Mouse (Mus musculus): ENCODE measurements around the gene Arsg.

Arsg gene

DNA sequence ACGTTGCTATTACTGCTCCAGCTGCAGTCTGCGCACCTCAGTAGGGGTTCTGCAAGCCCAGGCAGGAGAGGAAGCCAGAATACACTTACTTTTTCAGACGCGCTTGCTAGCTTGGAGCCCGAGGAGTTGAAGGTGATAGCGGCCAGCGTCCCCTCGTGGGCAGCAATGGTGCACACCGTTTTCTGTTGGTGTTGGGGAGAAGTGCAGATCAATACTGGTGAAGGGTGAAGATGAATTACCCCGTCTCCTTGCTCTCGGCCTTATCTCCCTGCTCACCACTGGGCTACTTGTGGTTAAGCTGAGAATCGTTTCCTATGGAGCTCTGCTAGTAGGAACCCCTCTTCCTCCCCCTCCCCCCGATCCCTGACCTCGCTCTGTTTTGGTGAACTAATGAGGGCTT, 110.8 kb downstream of the Arsg start:
- DNase-seq (ENCODE audit: low read depth, low spot score): no peak

DNA sequence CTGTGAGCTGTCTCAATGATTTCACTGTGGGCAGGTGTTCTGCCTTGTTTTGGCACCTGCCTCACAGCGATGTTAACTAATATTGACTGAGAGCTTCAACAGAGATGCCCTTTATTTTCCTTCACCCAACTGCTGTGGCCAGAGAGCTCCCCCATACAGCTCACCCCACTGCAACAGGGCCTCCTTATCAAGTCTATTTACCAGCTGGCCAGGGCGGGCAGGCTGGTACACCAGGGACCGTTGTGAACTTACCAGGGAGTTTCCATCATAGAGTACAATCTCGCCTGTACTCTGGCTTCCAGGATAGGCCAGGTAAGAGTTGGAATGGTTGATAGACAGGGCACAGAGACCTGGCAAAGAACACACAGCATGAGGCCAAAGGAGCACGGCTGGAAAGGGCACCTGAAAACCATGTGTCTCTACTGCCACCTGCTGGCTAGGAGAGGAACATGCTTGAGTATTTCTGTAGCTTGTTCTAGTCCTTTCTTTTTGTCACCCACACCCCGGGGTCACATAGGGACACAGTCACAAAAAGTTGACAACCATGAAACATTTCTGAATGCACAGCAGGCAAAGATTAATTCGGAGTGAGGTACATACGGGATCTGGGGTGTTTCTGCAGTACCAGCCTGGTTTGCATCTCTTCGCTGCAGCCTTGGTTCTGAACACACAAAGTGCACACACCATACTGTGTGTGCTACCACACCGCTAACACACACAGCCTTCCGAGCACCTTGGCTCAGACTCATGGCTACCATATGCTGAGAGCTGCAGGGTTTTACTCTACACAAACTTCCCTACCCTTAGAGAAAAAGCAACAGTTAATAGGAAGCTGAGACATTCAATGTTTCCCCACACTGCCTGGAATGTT, 111.9 kb downstream of the Arsg start:
- DNase-seq (ENCODE audit: low read depth, low spot score): peak; percentile 92

DNA sequence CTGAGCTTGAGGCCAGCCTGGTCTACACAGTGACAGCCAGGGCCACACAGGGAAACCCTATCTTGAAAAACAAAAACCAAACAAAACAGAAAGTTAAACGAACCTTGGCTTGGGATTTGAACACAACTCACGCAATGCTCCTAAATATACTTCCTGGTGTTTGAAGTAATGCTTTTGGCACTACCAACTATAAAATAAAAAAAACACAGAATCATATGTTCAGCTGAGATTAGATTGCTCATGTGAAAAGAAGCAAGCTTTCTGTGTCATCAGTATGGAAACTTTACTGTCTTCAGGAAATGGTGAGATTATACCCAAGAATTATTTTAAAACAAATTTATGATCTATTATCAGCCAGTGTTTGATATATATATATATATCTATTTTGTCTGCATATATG, 113.2 kb downstream of the Arsg start:
- no peak for DNase-seq (ENCODE audit: low read depth, low spot score)

DNA sequence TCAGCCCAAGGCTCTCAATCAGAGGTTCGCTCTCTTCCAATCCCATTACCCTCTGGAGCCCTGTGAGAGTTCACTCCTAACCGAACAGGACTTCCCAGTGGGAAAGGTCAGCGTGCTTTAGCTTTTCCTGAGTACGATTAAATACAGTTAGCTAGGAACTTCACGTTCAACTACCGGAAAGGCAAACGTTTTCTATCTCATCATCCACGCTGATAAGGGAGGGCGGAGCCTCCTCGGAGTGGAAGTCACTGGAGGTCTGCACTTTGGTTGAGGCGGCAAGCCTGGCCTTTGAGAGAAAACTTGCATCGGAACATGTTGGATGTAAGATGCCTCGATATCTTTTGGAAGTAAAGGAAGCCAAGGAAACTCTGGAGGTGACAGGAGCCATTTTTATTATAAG, 113.8 kb downstream of the Arsg start:
- no peak for DNase-seq (ENCODE audit: low read depth, low spot score)

DNA sequence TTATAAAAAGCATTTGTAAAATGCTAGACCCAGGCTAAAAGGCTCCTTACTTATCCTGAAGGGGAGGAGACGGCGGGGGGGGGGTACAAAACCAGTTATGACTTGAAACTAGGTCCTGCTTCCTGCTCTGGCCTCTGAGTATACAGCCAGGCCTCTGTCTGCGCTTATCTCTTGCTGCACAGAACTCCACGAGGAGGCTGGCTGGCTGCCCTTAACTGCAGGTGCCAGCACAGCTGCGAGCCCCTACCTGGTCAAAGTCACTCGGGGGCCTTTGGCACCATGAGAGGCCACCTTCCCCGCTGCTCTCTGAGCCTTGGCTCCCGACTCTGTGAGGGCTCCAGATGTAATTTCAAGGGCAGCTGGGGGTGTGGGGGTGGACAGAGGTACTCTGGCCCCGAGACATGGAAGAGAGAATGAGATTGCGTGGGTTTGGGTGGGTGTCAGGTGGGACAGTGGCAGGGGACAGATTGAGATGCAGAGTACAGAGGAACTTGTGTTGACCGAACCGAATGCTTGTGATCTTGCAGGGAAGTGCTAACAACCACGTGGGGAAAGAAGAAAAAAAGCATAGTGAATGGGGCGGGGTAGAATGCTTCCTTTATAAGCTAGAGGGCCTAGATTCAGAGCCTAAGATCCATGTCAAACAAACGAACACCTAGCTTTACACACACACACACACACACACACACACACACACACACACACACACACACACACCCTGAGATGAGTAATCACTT, 114.6 kb downstream of the Arsg start:
- DNase-seq (ENCODE audit: low read depth, low spot score): no peak

DNA sequence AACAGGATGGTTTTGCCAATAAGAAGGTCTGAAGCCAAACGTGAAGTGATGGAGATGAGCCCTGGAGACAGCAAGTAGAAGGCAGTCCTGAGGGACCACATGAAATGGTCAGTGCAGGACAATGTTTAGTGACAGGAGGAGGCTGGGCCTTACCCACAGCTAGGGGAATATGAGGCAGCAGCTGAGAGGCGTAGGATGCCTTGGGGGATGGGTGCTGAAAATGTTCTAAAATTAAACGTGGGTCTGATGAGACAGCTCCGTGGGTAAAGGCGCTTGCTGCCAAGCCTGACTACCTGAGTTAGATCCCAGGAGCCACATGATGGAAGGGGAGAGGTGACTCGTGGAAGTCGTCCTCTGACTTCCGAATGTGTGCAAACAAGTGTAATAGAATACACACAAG, 116.8 kb downstream of the Arsg start:
- peak; percentile 73 for DNase-seq (ENCODE audit: low read depth, low spot score)

DNA sequence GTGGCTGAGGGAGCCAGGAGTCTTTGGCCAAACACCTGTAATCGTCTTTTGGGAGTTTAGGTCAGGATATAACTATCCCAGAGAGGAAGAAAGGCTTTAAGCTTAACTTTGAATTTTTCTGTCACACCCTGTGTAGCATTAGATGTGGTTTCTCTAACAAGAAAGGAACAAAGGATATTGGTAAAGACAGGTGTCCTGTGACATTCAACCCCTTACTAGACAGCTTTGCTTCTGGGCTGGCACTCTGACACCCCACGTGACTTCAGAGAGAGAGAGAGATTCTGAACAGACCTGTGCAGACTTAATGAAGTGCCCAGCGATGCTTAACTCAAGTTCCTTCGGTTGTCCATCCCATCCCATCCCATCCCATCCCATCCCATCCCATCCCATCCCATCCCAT, 118.3 kb downstream of the Arsg start:
- DNase-seq (ENCODE audit: low read depth, low spot score): no peak

DNA sequence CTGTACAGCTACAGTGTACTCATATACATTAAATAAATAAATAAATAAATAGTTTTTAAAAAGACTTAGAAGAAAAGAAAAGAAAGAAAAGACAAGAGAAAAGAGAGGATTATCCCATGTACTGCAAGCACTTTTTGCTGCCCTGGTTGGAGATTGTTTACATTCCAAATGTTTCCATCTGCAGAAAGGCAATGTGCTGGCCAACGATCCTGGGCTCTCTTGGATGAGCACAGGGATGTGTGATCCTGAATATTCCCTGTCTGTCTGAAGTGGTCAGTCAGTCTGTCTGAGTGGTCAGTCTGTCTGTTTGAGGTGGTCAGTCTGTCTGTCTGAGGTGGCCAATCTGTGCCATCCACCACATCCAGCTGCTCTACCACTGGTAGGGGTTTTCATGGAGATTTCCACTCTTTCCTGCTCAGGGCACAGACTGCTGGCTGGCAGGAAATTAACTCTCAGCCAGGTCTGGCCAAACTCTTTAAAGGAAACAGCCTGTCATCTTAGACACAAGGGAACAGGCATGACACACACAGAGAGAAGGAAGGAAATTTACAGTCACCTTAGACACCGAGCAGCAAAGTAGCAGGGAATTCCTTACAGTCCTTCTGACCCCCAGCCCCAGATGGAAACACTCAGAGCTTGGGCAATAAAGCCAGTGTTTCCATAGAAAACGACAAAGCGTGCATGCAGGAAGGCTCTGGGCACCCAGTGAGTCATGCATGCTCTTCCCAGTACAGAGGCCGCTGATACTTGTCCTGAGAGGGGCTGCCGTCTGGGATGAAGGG, 120.2 kb downstream of the Arsg start:
- DNase-seq (ENCODE audit: low read depth, low spot score): no peak

DNA sequence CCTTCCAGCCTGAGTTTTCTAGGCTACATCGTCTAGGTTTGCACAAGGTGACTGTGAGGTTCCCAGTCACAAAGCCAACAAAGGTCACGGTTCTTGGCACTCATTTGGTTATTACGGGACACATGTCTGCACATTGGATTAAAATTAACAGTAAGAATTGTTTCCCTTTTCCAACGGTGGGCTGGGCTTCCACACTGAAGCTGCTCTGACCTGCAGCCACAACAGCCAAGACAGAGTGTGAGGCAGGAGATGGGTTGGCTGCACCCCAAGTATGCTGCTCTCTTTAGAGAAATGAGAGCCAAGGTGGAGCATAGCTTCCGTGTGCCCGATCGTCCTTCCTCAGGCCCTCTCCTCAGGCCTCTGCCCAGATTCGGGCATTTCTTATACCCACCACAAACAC, 121.6 kb downstream of the Arsg start:
- DNase-seq (ENCODE audit: low read depth, low spot score): no peak

DNA sequence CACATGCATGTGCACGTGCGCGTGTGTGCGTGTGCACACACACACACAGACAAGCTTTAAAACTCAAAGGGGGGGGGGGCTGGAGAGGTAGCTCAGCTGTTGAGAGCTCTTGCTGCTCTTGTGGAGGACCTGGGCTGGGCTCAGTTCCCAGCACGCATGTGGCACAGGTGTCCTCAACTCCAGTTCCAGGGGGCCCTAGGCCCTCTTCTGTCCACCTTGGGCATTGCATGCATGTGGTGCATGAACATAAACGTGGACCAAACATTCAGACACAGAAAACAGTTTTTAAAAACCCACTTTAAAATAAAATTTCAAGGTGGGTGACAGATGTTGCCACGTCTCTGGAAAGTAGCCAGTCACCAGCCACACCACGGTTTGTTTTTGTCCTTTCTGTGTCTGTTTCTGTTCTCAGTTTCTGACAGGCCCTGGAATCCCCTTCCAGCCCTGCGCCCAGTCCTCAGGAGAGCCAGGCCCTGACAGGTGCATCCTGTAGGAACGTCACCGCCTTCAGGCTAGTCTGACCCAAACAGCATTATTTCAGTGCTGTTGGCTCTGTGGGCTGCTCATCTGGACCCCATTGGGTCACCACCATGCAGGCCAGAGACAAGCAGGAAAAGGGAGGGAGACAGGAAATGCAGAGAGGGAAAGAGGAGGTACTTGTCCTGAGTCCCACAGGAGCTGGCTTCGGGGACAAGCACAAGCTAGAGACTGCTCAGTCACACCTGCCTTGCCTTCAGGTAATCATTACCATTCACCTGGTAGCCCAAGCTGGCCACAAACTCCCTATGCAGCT, 125.8 kb downstream of the Arsg start:
- DNase-seq (ENCODE audit: low read depth, low spot score): no peak

DNA sequence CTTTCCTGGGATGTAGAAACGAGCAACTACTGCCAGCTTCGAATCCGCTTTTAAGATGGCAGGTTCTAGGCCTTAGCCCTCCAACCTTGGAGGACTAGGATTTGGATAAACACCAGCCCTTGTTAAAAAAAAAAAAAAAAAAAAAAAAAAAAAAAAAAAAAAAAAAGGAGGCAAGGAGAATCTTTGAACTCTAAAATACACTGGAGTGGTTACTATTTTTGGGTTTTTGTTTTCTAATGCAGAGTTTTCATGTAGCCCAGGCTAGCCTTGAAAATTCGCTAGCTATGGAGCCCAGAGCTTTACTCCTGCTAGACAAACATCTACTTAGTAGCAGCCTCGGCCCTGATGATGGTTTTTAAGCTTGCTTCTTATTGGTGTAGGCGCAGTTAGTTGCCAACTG, 134.4 kb downstream of the Arsg start:
- no peak for DNase-seq (ENCODE audit: low read depth, low spot score)

DNA sequence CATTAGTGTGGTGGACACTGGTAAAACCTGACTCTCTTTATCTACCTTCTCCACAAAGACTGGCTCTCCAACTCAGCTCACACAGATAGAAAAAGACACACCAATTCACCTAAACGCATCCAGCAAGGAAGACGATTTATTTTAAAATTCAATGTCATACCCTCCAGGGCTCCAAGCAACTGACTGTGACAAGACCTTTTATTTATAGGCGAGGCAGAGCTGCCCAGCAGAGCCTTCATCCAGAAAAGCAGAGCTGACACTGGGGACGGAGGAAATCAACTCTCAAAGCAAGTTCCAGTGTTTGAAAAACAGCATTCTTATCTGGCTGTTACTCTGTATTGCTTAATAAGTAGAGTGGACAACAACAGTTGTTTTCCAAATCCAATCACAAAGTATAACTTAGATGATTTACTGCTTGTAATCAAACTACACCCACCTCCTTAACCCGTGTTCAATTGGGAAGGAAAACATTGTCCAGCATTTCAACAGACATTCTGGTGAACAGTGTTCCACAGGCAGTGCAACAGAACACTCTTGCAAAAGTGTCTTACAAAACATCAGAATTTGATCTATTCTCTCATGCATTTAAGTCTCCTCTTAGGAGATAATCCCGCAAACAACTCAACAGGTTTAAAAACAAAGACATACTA, 135.9 kb downstream of the Arsg start:
- no peak for DNase-seq (ENCODE audit: low read depth, low spot score)

DNA sequence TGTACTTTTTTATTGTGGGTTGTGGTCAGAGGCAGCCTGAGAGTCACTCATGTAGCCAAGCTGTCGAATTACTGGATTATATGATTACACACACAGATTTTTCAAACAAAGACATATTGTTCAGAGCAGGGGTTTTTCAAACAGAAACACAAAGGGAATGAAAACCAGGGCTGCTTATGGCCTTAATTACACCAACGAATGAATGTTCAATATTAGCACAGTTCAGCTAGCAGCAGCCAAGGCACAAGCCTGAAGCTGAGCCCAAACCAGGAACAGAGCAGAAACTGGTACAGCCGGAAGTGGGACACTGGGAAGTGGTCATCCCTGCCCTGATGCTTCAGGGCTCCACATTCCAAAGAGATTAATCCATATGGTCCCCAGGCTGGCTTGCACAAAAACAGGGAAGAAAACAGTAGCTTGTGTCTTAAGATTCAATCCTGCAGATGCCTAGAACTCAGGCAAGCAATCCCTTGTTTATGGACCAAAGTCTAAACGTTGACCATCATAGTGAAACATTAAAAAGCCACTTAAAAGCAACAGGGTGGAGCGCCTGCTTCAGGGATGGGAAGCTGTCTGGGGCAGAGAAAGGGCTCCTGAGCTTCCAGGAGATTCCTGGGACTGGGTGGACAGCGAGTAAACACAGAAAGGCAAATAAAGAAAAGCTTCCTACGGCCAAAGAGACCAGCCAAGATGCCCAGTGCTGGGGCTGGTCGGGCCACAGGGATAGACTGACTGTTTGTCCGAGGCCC, 137.0 kb downstream of the Arsg start:
- no peak for DNase-seq (ENCODE audit: low read depth, low spot score)

DNA sequence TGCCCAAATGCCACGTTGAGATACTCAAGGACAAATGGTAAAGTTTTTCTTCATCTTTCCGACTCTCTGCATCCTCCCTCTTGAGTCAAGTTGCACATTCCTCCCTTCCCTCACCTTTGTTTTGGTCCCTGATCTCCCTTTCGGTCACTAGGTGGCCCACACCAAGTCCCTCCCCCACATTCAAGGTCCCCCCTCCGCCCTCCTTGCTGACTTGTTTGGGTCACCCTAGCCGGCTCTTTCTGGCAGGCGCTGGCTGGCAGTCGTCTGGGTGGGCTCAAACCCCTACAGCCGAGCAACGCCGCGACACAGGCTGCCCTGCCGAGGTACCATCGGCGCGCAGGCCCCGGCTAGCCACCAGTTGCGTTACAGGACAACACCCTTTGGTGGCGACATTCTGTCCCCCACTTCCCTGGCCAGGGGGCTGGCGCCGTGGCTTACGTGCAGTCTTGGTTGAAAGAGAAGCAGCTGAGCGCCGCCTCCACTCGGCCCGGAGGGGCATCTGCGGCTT, 137.7 kb downstream of the Arsg start:
- peak; percentile 43 for DNase-seq (ENCODE audit: low read depth, low spot score)

DNA sequence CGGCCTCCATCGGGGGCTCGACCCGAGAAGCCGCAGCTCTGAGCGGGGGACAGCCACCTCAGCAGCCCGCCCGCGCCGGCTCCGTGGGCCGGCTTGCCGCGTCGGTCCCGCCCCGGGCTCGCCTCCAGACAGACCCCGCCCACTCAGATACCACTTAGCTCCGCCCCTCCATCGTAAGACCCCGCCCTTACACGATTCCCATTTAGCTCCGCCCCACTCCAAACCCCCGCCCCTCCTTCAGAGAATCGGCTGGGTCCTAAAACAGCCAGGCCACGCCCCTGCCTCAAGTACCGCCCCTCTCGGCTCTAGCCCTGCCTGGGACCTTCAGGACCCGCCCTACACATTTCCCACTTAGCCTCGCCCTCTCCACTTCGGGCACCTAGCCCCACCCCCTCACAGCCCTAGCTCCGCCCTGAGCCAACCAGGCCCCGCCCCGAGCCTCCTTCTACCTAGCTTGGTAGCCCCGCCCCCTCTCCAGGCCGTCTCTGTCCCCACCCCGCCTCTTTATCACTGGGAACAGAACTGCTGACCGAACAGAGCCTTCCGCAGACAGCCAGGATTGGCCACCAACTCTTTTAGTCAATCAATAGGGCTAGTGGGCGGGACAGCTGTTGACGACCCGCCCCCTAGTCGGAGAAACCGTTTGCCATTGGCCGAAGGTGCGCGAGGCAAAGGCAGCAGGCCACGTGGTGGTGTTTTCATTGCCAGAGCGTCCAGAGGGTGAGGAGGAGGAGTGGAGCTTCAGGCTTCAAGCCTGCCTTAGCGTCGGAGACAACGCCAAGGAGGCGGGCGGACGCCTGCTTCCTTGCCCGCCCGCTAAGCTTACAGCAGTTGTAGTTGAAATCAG, 138.4 kb downstream of the Arsg start, which contains the start of gene Wipi1:
Gene Wipi1, minus strand, starts transcription at position 665 of the 847 bp plus-strand sequence.
- peak; percentile 99 for DNase-seq (ENCODE audit: low read depth, low spot score)

DNA sequence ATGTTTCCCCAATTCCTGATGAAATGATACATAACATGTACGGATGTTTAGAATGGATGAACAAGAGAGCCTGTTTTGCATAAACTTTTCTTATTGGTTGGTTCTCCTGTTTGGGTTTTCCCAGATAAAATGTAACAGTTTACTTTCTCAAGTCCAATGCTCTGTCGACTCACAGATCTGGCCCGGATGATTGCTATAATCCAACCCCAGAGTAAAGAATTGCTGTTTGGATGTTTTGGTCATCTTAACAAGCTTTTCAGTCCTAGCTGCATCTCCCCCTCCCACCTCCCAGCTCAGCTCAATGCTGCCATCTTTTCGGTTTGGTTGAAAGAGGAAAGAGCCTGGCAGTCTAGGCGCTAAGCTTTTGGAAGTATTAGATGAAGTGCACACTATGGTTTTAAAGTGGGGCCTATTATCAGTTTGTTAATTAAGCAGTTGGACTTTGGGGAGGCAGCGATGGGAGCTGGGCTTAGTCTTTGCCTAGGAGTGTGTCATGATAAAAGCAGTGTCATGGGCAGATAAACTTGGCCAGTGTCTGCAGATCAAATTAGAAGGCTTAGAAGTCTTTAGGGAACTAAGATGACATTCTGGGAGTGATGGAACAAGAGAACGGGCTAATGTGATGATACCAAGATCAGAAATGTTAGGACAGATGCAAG, 139.8 kb downstream of the Arsg start:
- no peak for DNase-seq (ENCODE audit: low read depth, low spot score)

DNA sequence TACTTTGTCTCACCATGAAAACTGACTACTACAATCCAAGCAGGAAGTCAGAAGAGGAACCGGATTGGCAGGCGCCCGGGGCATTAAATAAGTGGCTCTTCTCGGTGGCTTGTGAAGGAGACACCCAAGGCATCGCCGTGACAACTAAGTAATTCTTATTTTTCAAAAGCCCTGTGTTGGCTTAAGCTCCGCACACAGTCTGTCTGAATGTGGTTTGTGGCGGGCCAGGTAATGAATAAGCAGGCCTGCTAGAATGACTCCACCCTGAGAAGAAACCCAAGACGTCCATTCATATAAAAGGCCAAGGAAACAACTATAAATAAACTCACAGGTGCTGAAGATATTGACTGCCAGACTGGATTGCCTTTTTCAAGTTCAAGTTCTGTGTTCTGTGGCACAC, 142.1 kb downstream of the Arsg start:
- no peak for DNase-seq (ENCODE audit: low read depth, low spot score)

DNA sequence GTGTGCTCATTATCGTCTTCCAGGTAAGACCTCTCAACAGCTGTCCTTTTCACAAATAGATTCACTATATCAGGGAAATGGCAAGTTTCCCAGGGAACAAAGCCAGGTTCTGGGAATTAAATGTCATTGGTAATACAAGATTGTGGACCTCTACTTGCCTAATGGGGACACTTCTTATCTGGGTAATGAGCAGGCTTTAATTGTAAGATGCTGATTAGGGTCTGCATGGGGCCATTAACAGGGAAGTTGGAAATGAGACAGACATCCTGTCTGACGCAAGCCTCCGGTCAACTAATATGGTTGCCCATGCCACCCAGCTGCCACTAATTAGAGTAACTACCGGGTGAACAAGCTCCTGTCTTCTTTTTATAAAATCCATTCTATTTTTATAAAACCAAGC, 143.2 kb downstream of the Arsg start:
- peak; percentile 24 for DNase-seq (ENCODE audit: low read depth, low spot score)
